Mouse (Mus musculus): ENCODE measurements at regions not wholly inside any gene's neighbourhood (a gene's known extent, or its start where the extent isn't known, plus 50 kb on each side); places are given as distances from the start of the nearest gene placed in this dataset.

DNA sequence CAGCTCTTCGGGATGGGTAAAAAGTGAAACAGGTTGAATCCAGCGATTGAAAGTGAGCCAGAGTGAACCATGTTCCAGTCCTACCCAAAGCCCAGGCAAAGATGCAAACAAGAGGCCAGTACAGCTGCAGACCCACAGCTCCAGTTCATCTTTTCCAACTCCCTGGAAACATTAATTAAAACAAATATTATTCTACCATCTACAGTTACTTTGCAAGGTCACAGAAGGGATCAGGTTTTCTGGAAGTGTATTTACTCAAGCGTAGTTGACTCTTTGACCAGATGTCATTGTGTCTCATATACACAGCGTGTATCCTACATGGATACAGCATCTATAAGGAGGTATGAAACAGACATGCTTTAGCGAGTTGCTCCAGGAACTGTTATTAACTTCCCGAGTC, 209.3 kb upstream of the Sash1 start:
- TF ChIP-seq CTCF (IDR thresholded peaks at IDR 0.05; ENCODE audit: control insufficient read depth, insufficient read depth, low read length): no peak
- TF ChIP-seq POLR2A (IDR thresholded peaks at IDR 0.05; ENCODE audit: borderline replicate concordance, control insufficient read depth, low read depth, low read length): no peak

All from bone marrow, adult 2 months (tissue).